Mouse (Mus musculus) gastrocnemius, postnatal 4 days (tissue): Measurements from ENCODE around the gene Synj2bp. TPM values are rescaled to one million over a fixed set of nuclear protein-coding genes. Genes with fewer than 3 reads are reported as not detected.
"Not testable (repeated sequence)": the region's sequence is repeated elsewhere in the genome, so short reads cannot be mapped to it uniquely, and the experiment has no call there.

Experiments used
- DNase-seq, 2 experiments: peaks; one replicate each; pipeline ENCODE4 v3.0.0; 2021 to 2022; ENCODE audit warnings: low spot score in 2 of 2, mixed read lengths in 2 of 2
- long read RNA-seq, 2 experiments: library from polyadenylated mRNA; stranded (forward); transcript quantifications; one replicate each; pipeline ENCODE4 v2.0.0; 2021
- total RNA-seq, 2 experiments: library from RNA; stranded (reverse); gene quantifications; 2 replicates each; pipeline ENCODE4 v1.2.3; 2021

Gene Synj2bp
- 10 to 100 TPM; 21.6 to 26.7 TPM for total RNA-seq
- long read RNA-seq, experiment 1, full-length matches to known transcripts, result 20 of 22 reads
- long read RNA-seq, experiment 1, partial matches to known transcripts, result 0 of 22 reads
- long read RNA-seq, experiment 1, other reads (novel, unspliced or antisense), result 2 of 22 reads
- long read RNA-seq, experiment 2, full-length matches to known transcripts, result 18 of 21 reads
- long read RNA-seq, experiment 2, partial matches to known transcripts, result 1 of 21 reads
- long read RNA-seq, experiment 2, other reads (novel, unspliced or antisense), result 2 of 21 reads

DNA sequence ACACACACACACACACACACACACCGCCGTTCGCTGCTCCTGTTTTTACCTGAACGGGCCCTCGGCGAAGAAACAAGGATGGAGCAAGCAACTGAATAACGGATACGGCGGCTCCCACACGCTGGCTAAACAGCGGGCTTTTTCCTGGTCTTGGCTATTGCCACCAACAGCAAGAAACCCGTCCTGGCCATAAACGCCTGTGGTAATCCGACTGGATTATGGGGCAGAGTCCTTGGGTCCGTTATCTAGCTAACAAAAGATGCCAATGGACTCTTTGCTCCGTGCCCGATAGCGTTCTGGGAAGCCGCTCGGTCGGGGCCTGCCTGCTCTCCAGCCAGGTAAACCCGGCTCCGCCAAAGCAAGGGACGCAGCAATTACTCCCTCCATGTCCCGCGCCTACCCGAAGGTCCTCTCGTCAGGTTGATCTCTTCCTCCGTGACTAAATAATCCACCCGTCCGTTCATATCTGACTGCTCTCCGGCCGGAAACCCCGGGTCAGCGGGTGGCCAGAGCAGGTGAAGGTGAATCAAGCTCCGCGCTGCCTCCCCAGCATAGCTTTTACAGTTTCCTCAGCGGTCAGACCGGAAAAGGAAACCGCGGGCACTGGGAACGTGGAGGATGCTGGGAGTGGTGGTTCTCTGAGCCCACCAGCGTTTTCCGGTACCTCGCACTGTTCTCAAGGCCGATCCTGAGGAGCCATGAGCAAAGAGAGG, at the start of gene Synj2bp, which contains the start of gene Gm20498:
Synj2bp (minus strand) TSS at position 596 of the 713 bp plus-strand sequence.
Gm20498 (minus strand) TSS at position 590 of the 713 bp plus-strand sequence.
- DNase-seq, result peak; percentile 61 to 76

DNA sequence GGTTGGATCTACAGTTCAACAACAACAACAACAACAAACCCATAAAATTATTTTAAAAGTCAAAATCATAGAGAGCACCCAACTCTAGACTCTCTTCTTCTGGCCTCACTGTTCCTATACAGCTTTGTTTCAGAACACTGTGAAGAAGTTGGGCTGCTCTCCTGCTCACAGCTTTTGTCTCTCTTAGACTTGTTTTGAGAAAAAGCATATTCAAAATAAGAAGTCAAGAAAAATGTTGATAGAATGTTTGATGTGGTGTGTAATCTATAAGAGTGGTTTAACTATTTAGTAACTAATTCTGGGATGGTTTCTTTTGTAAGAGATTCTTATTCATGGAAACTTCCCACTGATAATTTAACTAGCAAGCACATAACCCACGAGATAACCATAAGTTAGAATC, 35.7 kb upstream of the Synj2bp start, which contains the start of gene Adam21:
Adam21 (minus strand) TSS at position 101 of the 400 bp plus-strand sequence.
- DNase-seq, result no peak

DNA sequence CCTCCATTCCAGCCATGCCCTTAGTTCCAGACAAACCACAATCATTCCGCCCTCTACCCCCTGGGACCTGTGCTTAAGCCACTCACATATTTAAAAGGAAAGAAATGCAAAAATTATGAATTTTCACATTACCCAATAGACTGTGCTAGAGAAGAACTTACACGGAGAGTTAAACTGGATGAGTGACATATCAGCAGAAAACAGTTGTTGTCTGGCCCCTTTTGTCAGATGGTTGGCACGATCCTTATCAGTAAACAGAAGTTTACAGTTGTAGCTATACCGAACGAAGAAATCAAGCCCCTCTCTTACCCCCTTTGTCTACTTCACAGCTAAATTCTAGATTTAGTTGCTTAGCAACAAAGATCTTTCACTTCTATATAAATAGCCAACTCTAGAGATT, 35.2 kb upstream of the Synj2bp start:
- DNase-seq, result no peak

DNA sequence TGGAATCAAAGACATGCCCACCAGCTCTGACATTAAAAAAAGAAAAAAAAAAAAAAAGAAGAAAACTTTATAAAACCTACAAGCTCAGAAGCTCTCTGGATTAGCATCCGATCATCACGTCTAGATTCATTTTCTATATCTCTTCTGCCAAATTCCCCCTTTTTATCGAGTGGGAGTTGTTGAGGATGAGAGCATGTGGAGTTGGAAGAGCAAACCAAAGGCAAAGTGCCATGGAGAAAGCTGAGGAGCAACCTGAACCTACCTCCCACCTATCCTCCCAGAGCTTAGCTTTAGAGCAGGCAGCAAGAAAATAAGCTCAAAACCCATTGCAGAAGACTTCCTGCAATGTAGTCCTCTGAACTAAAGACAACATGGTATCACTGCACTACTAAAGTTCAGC, 31.5 kb upstream of the Synj2bp start:
- no peak for DNase-seq

DNA sequence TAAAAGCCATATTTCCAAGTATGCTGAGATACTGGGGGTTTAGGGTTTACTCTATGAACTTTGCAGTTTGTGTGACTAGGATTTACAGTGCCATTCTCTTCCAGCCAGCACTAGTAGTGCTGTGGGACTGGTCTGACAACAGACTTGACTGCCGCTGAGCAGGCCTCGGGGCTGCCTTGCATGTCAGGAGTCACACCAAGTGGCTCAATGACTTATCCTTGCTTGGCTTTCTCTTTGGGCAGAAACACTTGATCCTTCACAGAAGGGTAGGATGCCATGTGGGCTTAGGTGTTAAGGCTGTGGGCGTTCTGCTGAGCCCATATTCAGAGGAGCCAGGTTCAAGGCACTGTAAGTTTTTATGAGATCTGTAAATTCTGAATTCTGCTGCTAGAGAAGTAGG, 16.6 kb upstream of the Synj2bp start:
- DNase-seq, result no peak

DNA sequence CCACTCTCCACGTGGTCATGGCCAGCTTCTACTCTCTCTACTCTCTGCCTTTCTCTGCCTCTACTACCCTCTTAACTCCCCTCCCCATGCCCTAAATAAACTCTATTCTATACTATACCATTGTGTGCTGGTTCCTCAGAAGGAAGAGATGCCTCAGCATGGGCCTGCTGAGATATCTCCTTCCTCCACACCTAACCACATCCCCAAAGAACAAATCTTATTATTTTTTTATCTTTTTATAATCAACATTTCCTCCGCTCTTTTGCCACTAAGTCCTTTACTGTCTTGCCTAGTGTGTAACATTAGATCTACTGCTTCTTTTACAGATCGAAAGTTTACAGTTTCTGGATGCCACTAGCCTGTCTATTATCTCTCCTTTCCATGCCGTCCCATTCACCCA, 14.5 kb upstream of the Synj2bp start:
- no peak for DNase-seq

DNA sequence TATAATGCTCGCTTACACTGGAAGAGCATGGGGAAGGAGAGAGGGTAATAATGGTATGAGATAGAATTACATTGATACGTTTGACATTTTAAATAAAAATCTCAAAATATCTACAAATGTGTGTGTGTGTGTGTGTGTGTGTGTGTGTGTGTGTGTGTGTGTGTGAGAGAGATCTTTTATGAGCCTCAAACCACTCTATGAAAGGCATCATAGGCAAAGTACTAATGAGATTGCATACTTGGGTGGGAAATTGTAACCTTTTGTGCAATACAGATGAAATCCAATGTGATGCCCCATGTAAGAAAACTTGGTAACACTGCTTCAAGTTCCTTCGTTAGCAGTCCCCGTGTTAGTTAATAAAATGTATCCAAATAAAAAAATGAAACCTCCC, 313 bp upstream of the Synj2bp start:
- no peak for DNase-seq

DNA sequence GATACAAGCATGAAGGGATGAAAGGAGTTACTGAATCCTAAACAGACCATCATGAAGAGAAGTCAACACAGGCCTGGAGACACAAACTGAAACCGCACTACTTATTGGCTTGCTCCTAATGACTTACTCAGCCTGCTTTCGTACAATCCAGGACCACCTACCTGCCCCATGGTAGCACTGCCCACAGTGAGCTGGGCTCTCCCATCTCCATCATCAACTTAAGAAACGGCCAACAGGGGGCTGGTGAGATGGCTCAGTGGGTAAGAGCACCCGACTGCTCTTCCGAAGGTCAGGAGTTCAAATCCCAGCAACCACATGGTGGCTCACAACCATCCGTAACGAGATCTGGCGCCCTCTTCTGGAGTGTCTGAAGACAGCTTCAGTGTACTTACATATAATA, 2.1 kb downstream of the Synj2bp start:
- DNase-seq, result not testable (repeated sequence)

DNA sequence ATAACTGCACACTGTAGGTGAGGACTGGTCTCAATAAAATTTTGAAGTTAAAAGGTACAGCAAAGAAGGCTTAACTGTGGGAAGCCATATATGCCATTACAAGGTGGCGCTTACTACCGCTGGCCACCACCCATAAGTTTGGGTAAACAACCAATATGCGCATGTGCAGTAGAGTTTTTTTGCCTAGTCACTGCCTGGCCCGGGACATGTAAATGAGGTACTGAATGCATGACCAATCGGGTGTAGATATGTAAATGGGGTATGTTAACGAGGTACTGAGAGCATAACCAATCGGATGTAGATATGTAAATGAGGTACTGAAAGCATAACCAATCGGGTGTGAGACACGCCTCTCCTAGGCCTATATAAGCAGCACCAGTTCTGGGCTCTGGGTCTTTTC, 35.8 kb downstream of the Synj2bp start:
- not testable (repeated sequence) for DNase-seq

DNA sequence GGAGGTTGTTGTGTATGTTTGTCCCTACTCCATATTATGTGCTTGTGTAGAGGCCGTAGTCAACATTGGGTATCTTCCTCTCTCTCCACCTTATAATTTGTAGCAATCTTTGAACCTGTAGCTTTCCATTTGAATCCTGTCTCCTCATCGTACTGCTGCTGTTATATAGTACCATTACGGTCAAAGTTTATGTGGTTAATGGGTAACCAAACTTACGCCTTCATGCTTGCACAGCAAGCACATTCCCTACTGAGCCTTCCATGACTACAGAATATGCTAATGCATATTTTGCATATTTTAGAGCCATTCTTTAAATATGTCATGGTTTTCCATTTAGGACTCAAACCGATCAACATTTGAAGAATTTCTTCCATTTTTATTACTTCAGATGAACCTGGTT, 42.2 kb downstream of the Synj2bp start:
- DNase-seq, result no peak

DNA sequence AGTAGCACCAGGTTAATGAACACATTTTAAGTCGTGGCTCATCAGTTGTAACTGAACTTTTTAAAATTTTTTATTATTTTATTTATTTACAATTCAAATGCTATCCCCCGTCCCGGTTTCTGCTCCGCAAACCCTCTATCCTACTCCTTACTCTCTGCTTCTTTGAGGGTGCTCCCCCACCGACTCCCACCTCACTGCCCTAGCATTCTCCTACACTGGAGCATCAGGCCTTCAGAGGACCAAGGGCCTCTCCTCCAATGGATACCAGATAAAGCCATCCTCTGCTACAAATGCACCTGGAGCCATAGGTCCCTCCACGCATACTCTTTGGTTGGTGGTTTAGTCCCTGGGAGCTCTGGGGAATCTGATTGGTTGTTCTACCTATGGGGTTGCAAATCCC, 47.4 kb downstream of the Synj2bp start:
- no peak for DNase-seq

DNA sequence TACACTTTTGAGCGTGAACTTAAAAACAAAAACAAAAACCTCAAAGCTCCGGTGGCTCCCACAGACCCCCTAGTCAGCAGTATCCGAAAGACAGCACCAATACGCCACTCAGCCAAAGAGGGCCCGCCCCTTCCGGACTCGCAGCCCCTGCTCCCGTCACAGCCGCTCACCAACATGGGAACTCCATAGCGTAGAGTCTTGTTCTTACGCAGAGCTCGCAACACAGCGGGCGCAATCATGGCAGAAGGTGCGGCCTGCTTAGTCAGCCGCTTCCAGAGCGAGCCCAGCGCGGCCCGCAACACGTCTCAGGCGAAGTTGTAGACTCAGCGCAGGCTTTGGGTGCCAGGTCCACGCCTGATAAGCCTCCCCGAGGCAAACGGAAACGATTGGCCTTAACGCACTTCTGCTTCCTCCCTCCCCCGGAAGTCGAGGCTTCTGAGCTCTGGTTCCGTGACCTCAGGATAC, 48.0 kb downstream of the Synj2bp start, which contains the start of gene Cox16:
Cox16 (minus strand) TSS at position 401 of the 465 bp plus-strand sequence.
- peak; percentile 60 to 86 for DNase-seq

DNA sequence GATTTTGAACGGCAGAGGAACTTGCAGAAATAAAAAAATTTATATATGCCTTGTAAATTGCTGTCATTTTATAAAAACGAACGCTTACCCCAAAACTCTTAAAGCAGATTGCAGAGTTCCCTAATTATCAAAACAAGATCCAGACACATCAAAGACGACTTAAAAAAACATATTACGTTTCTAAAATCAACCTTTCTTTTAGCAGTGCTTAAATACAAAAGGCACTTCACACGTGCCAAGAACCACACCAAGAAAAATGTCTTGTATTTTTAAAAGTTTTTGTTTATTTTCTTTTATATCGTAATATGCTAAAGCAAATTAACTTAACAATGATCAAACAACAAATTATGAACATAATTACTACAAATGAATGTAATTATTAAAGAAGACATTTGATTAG, 48.5 kb downstream of the Synj2bp start:
- DNase-seq, result no peak

DNA sequence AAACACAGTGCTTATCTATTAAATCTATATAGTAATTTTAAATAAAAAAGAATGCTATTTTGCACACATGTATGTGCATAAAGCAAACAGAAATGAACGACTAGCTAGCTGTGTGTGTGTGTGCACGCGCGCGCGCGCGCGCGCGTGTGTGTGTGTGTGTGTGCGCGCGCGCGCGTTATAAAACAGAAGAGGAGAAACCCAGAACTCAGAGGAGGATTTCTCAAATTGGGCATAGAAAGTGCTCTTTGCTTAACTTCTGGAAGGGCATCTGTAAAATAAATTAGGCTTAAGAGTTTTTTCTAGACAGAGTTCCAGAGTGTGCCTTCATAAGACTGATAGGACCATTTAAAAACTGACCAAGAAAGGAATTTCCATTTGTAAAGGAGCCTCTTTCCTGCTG, 49.1 kb downstream of the Synj2bp start:
- no peak for DNase-seq

DNA sequence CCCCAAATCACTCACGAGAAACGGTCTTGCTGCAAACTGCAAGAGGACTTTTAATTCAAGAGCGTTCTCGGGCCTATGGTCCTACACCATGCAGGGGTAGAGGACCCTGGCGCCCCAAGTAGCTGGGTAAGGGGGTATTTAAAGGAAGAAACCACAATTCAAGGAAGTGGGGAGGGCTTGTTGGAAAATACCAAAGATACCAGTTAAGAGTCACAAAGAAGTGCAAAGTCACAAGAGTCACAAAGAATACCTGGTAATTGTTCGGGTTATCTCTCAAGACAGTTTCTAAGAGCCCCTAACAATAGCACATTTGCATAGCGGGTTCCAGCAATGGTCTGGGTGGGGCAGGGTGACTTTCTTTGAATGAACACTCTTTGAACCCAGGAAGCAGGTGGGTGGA, 73.7 kb downstream of the Synj2bp start:
- DNase-seq, result not testable (repeated sequence)

Other genes starting within 250 kb of the Synj2bp start
- gene Slc8a3, start 199.7 kb downstream of the Synj2bp start, total RNA-seq, result 10 to 100 TPM; 50.0 to 52.4 TPM
- gene Gm4787, start 153.4 kb downstream of the Synj2bp start, total RNA-seq, result 1 to 10 TPM; 1.2 to 1.8 TPM
- gene Adam4, start 111.0 kb downstream of the Synj2bp start, total RNA-seq, result 1 to 10 TPM; 1.6 to 2.0 TPM
- 10 to 100 TPM; 74.7 to 83.9 TPM for gene Cox16, start 47.8 kb downstream of the Synj2bp start, total RNA-seq
- gene Gm20498, start within 50 bp of the Synj2bp start, total RNA-seq, result 10 to 100 TPM; 23.2 to 28.2 TPM
- under 1 TPM in 1 of 2 experiments, not detected in 1; 0.16 TPM for gene Adam21, start 35.6 kb upstream of the Synj2bp start, total RNA-seq
- gene Med6, start 62.1 kb upstream of the Synj2bp start, total RNA-seq, result 10 to 100 TPM; 25.8 to 27.0 TPM
- 10 to 100 TPM; 27.3 to 31.0 TPM for gene Ttc9, start 98.3 kb upstream of the Synj2bp start, total RNA-seq
- gene Map3k9, start 248.3 kb upstream of the Synj2bp start, total RNA-seq, result under 1 TPM; 0.34 to 0.41 TPM